Mouse (Mus musculus): ENCODE results near the gene Zfp362. TPM values are rescaled to one million over a fixed set of nuclear protein-coding genes. Genes with fewer than 3 reads are reported as not detected.

Gene Zfp362
- polyA plus RNA-seq, 1 experiment from 2014 or later = 32.3 TPM

DNA sequence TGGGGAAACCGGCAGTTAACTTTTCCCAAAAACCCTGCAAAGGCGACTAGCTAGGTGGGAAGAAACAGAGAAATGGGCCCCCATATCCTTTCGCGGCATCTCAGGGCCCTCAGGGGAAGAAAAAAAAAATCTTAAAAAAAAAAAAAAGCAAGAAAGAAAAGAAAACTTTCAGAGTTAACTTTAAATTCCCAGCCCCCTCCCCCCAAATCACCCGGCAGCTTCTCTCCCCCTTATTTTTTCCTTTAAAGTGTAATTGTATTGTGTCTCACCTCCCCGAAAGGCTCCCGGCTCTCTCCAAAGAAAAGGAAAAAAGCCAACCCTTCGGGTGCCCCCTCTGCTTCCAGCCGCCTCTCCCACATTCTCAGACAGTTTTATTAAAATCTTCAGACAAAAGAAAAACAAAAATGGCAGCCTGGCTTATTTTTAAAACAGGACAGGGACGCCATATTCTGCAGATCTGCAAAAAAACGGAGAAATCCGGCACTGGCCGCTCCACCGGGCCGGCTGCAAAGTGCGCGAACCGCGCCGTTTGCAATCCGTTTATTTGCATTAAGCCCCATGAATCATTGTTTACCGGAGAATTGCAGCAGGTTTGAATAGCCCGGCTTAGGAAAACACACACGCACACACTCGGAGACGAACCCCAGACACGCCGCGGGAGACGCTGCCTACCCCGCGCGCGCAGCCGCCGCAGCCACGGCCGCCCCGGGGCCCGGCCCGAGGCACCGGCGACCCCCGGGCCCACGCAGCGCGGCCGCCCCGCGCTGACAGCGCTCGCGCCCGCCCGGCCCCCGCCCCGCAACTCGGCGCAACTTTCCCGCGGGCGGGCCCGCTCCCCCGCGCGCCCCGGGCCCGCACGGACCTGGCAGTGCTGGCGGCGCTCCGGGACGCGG, 449 bp downstream of the Zfp362 start:
- Histone ChIP-seq H3K4me1 (ENCODE audit: control insufficient read depth, insufficient read depth, low read length) (peaks cover 24% of the 10 kb centered on the region), H3K4me3 (ENCODE audit: low read depth, low read length) (peak overlapping the region; percentile 79), H3K9me3 (ENCODE audit: control insufficient read depth, low read depth, low read length) (no peaks in the 10 kb centered on the region), H3K27ac (ENCODE audit: low read length) (peak overlapping the region; percentile 91), H3K36me3 (ENCODE audit: control insufficient read depth, insufficient read depth, low read length) (no peaks in the 10 kb centered on the region), H3K4me2 (replicated peaks; ENCODE audit: low read depth, low read length) (peak overlapping the region; percentile 95), H3K9ac (replicated peaks; ENCODE audit: low read depth, low read length) (peak overlapping the region; percentile 99), H3K27me3 (ENCODE audit: control insufficient read depth, insufficient read depth, low read length) (no peaks in the 10 kb centered on the region)
- no peak for ATAC-seq (ENCODE audit: insufficient number of reproducible peaks, insufficient read depth, low FRiP score, low read depth)
- under 1% methylated on average over 61 of the region's 74 CpGs for WGBS

DNA sequence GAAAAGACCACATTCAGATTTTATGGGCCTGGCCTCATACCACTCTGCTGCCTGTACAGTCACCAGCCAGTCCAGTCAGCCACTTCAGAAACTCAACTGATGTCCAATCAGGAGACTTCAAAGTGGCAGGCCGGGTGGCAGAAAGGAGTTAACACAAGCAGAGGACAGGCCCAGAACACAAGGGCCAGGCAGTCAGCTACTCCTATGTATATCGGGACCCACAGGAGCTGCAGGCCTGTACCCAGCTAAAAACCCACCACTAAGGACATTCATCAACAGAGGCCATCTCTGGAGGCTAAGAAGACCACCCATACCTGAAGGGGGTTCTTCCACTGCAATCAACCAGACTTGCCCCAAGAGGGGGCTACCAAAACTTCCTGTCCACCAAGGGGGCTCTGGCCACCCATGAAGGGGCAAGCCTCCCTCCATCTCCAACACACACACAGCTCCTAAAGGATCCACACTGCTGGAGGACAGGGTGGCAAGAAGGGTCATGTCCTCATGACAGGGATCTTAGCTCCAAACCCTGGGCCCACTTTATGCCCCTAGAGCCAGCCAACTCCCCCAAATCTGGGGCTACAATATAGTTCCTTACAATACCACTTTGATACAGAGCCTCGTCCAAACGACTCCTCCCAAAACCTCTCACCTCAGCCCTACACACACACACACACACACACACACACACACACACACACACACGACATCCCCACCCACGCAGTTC, 1.3 kb downstream of the Zfp362 start:
- H3K4me1 ChIP-seq (ENCODE audit: control insufficient read depth, insufficient read depth, low read length) = peaks cover 24% of the 10 kb centered on the region
- no peaks in the 10 kb centered on the region for H3K36me3 ChIP-seq (ENCODE audit: control insufficient read depth, insufficient read depth, low read length)
- H3K9me3 ChIP-seq (ENCODE audit: control insufficient read depth, low read depth, low read length) = no peaks in the 10 kb centered on the region
- H3K27ac ChIP-seq (ENCODE audit: low read length) = peak overlapping the region; percentile 91; the same call in 1 of the 2 replicates
- H3K4me2 ChIP-seq (replicated peaks; ENCODE audit: low read depth, low read length) = peak overlapping the region; percentile 95
- no peak for ATAC-seq (ENCODE audit: insufficient number of reproducible peaks, insufficient read depth, low FRiP score, low read depth)
- H3K4me3 ChIP-seq (ENCODE audit: low read depth, low read length) = peak overlapping the region; percentile 79
- H3K27me3 ChIP-seq (ENCODE audit: control insufficient read depth, insufficient read depth, low read length) = no peaks in the 10 kb centered on the region
- WGBS = 5% methylated on average over 6 of the region's 6 CpGs
- peak overlapping the region; percentile 99 for H3K9ac ChIP-seq (replicated peaks; ENCODE audit: low read depth, low read length)

DNA sequence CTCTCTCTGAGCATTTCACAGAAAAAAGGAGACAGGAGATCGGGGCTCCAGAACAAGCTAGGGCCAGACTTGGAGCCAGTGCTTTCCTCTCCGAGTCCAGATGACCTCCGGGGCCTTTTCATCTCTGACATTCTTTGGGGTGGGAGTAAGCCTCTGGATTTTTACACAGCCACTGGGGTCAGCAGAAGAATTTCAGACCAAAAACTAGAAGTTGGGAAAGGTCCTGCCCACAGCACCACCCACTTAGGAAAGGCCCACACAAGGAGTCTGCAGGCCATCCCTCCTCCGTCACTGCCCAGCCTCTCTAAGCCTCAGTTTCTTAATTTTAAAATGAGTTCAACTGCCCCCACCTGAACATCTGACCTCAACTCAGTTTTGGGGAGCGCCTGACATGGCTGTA, 2.3 kb downstream of the Zfp362 start:
- peaks cover 31% of the 10 kb centered on the region for H3K4me1 ChIP-seq (ENCODE audit: control insufficient read depth, insufficient read depth, low read length)
- H3K27me3 ChIP-seq (ENCODE audit: control insufficient read depth, insufficient read depth, low read length) = no peaks in the 10 kb centered on the region
- H3K36me3 ChIP-seq (ENCODE audit: control insufficient read depth, insufficient read depth, low read length) = no peaks in the 10 kb centered on the region
- H3K4me3 ChIP-seq (ENCODE audit: low read depth, low read length) = peak overlapping the region; percentile 79; the same call in 1 of the 2 replicates
- 40% methylated on average over 5 of the region's 5 CpGs for WGBS
- H3K9me3 ChIP-seq (ENCODE audit: control insufficient read depth, low read depth, low read length) = no peaks in the 10 kb centered on the region
- no peak overlapping the region for H3K9ac ChIP-seq (replicated peaks; ENCODE audit: low read depth, low read length)
- H3K4me2 ChIP-seq (replicated peaks; ENCODE audit: low read depth, low read length) = peak overlapping the region; percentile 95
- ATAC-seq (ENCODE audit: insufficient number of reproducible peaks, insufficient read depth, low FRiP score, low read depth) = no peak
- H3K27ac ChIP-seq (ENCODE audit: low read length) = no peak overlapping the region

DNA sequence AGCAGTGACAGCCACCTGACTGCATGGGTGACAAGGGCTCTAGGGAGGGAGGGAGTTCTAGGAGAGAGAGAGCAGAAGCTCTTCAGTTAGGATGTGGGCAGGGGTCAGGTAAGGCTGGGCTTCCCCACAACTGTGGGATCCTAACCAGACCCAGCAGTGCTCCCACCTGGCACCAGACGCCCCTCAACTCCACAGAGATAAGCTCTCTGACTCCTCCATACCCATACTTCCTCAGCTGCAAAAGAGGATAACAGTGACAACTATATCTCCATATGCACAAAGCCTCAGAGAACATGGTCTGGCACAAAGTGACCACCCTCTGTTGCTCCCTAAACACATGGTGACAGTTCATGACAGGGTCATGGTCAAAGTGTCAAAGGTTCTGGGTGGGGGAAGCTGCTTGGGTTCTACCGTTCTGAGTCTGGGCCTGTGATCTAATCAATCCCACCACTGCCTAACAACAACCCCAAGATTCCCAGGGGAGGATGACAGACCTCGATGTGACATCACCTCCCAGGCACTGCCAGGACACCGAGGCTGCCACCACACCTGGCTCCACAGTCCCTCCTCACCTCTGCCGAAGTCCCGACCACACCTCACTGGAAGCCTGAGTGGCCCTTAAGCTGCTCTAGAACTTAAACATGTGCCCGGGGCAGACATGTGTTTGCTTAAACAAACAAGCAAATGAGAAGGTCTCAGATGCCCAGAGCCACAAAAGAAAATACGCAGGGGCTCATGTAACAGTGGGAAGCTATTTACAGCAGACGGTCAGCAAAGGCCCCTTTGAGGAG, 4.0 kb downstream of the Zfp362 start:
- Histone ChIP-seq H3K27ac (ENCODE audit: low read length) (no peak overlapping the region), H3K4me2 (replicated peaks; ENCODE audit: low read depth, low read length) (no peak overlapping the region), H3K9me3 (ENCODE audit: control insufficient read depth, low read depth, low read length) (no peaks in the 10 kb centered on the region), H3K36me3 (ENCODE audit: control insufficient read depth, insufficient read depth, low read length) (no peaks in the 10 kb centered on the region), H3K9ac (replicated peaks; ENCODE audit: low read depth, low read length) (no peak overlapping the region), H3K4me3 (ENCODE audit: low read depth, low read length) (no peak overlapping the region), H3K27me3 (ENCODE audit: control insufficient read depth, insufficient read depth, low read length) (no peaks in the 10 kb centered on the region), H3K4me1 (ENCODE audit: control insufficient read depth, insufficient read depth, low read length) (peaks cover 34% of the 10 kb centered on the region)
- 44% methylated on average over 9 of the region's 9 CpGs for WGBS
- ATAC-seq (ENCODE audit: insufficient number of reproducible peaks, insufficient read depth, low FRiP score, low read depth) = no peak

DNA sequence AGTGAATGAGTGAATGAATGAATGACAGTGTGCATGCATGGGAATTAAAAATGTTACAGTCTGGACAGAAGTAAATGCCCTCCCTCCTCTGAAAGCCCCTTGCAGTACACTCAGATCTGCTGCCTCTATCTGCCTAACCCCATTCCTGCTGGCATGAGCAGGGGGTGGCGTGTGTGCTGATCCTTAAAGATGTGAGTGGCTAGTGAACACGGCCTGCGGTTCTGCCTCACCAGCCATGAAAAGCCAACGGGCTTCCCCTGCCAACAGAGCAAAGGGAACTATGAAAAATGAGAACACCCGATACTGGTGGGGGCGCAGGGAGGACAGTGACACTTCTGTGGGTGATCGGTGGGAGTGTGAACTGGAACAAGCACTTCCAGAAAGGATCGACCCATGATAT, 9.1 kb downstream of the Zfp362 start:
- Histone ChIP-seq H3K9me3 (ENCODE audit: control insufficient read depth, low read depth, low read length) (no peaks in the 10 kb centered on the region), H3K27me3 (ENCODE audit: control insufficient read depth, insufficient read depth, low read length) (no peaks in the 10 kb centered on the region), H3K4me2 (replicated peaks; ENCODE audit: low read depth, low read length) (no peak overlapping the region), H3K27ac (ENCODE audit: low read length) (no peak overlapping the region), H3K4me3 (ENCODE audit: low read depth, low read length) (no peak overlapping the region), H3K36me3 (ENCODE audit: control insufficient read depth, insufficient read depth, low read length) (peaks cover 6% of the 10 kb centered on the region; the same call in 1 of the 2 replicates), H3K9ac (replicated peaks; ENCODE audit: low read depth, low read length) (no peak overlapping the region), H3K4me1 (ENCODE audit: control insufficient read depth, insufficient read depth, low read length) (peaks cover 20% of the 10 kb centered on the region)
- 77% methylated on average over 8 of the region's 8 CpGs for WGBS
- no peak for ATAC-seq (ENCODE audit: insufficient number of reproducible peaks, insufficient read depth, low FRiP score, low read depth)

DNA sequence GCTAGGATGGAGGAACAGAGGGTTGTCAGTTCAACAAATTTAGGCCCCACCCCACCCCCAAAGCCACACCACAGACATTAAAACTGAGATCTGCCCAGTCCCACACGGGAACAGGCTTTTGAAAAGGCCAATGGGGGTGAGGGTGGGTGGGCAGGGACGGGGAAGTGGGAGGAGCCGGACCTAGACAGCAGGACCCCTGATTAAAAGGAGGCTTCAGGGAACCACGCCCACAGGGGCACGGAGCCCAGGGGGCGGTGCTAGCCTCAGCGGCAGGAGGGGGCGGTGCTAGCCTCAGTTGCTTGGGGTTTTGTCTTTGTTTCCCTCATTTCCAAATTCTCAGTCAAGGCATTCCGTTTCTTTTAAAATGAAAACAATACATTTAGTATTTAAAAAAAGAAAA, 10.2 kb downstream of the Zfp362 start:
- Histone ChIP-seq H3K9me3 (ENCODE audit: control insufficient read depth, low read depth, low read length) (no peaks in the 10 kb centered on the region), H3K4me2 (replicated peaks; ENCODE audit: low read depth, low read length) (0 out of 2 replicates have a peak overlapping the region, but pooled peaks have one; percentile 12), H3K9ac (replicated peaks; ENCODE audit: low read depth, low read length) (no peak overlapping the region), H3K4me1 (ENCODE audit: control insufficient read depth, insufficient read depth, low read length) (peaks cover 20% of the 10 kb centered on the region), H3K4me3 (ENCODE audit: low read depth, low read length) (no peak overlapping the region), H3K36me3 (ENCODE audit: control insufficient read depth, insufficient read depth, low read length) (peaks cover 6% of the 10 kb centered on the region; the same call in 1 of the 2 replicates), H3K27ac (ENCODE audit: low read length) (no peak overlapping the region), H3K27me3 (ENCODE audit: control insufficient read depth, insufficient read depth, low read length) (no peaks in the 10 kb centered on the region)
- ATAC-seq (ENCODE audit: insufficient number of reproducible peaks, insufficient read depth, low FRiP score, low read depth) = peak; percentile 12; the same call in 1 of the 2 replicates
- WGBS = 12% methylated on average over 9 of the region's 9 CpGs

DNA sequence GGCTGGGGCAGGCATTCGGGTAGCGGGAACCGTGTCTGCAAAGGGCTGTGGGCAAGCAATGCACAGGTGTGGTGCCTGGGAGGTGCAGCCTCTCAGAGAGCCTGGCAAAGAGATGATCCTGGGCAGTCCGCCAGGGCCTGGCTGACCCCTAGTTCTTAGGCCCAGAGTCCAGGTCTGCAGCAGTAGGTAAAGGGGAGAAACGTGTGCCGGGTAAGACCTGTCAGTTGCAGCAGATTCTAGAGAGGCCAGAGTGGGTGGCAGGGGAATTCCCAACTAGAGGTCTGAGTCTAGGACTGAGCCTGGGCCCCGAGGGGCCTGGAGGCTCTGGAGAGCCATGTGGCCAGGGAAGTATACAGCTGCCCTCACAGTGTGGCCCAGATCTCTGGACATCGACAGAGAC, 11.6 kb downstream of the Zfp362 start:
- Histone ChIP-seq H3K4me2 (replicated peaks; ENCODE audit: low read depth, low read length) (no peak overlapping the region), H3K36me3 (ENCODE audit: control insufficient read depth, insufficient read depth, low read length) (peaks cover 14% of the 10 kb centered on the region; the same call in 1 of the 2 replicates), H3K4me3 (ENCODE audit: low read depth, low read length) (no peak overlapping the region), H3K9me3 (ENCODE audit: control insufficient read depth, low read depth, low read length) (no peaks in the 10 kb centered on the region), H3K27ac (ENCODE audit: low read length) (no peak overlapping the region), H3K27me3 (ENCODE audit: control insufficient read depth, insufficient read depth, low read length) (no peaks in the 10 kb centered on the region), H3K9ac (replicated peaks; ENCODE audit: low read depth, low read length) (no peak overlapping the region), H3K4me1 (ENCODE audit: control insufficient read depth, insufficient read depth, low read length) (peaks cover 17% of the 10 kb centered on the region)
- 81% methylated on average over 8 of the region's 8 CpGs for WGBS
- ATAC-seq (ENCODE audit: insufficient number of reproducible peaks, insufficient read depth, low FRiP score, low read depth) = no peak

DNA sequence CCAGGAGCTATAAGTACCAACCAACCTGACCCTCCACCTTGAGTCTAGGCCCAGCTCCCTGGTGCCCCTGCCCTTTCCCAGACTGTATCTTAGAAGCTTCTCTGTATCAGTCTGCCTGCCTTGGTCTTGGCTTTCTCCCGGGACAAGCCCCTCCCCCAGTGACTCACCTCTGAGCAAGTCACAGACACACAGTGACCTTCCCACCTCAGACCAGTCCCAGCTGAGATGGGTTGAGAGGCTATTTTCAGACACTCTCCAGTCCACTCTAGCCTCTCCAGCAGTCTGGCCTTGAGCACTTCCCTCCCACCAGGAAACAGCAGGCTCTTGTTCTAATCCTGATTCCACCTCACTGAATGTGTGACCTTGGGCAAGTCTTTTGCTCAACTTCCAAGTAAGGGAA, 12.1 kb downstream of the Zfp362 start:
- Histone ChIP-seq H3K4me2 (replicated peaks; ENCODE audit: low read depth, low read length) (no peak overlapping the region), H3K27me3 (ENCODE audit: control insufficient read depth, insufficient read depth, low read length) (no peaks in the 10 kb centered on the region), H3K27ac (ENCODE audit: low read length) (no peak overlapping the region), H3K4me3 (ENCODE audit: low read depth, low read length) (no peak overlapping the region), H3K9me3 (ENCODE audit: control insufficient read depth, low read depth, low read length) (no peaks in the 10 kb centered on the region), H3K9ac (replicated peaks; ENCODE audit: low read depth, low read length) (no peak overlapping the region), H3K4me1 (ENCODE audit: control insufficient read depth, insufficient read depth, low read length) (peaks cover 14% of the 10 kb centered on the region), H3K36me3 (ENCODE audit: control insufficient read depth, insufficient read depth, low read length) (peaks cover 15% of the 10 kb centered on the region; the same call in 1 of the 2 replicates)
- ATAC-seq (ENCODE audit: insufficient number of reproducible peaks, insufficient read depth, low FRiP score, low read depth) = no peak
- WGBS = 46% methylated on average over 1 of the region's 1 CpGs
